Mouse (Mus musculus) MEL (cell line): ENCODE measurements around the gene Capn3. TPM values are rescaled to one million over a fixed set of nuclear protein-coding genes. Genes with fewer than 3 reads are reported as not detected.

Source experiments
- DNase-seq: peaks from one replicate; pipeline ENCODE4 v3.0.0; 2011; ENCODE audit warnings: low read depth, low spot score
- H3K27ac ChIP-seq: 2 replicates; pipeline ENCODE4 v1.5.1; 2012; ENCODE audit warnings: low read depth, mild to moderate bottlenecking, control low read depth, low read length, moderate library complexity; ENCODE audit not compliant: control insufficient read depth
- H3K27me3 ChIP-seq, 2 experiments: fragments of 150-350 bp in 1 of 2; sonication (generic) in 1 of 2; 2 replicates each; pipeline ENCODE4 v1.6.1; 2012; ENCODE audit warnings: low read length in 2 of 2, mild to moderate bottlenecking in 2 of 2, improper control_type of control experiment in 1 of 2, moderate library complexity in 1 of 2; ENCODE audit not compliant: insufficient read depth in 2 of 2, control insufficient read depth in 1 of 2
- H3K36me3 ChIP-seq, 2 experiments: 2 replicates each; pipeline ENCODE4 v1.6.1; 2012 to 2014; ENCODE audit warnings: low read length in 2 of 2, improper control_type of control experiment in 1 of 2, inconsistent platforms in 1 of 2, mild to moderate bottlenecking in 1 of 2; ENCODE audit not compliant: insufficient read depth in 2 of 2, control insufficient read depth in 1 of 2
- H3K4me1 ChIP-seq, 2 experiments: fragments of 150-350 bp in 1 of 2; sonication (generic) in 1 of 2; 2 replicates each; pipeline ENCODE4 v1.6.1; 2012; ENCODE audit warnings: low read length in 2 of 2, improper control_type of control experiment in 1 of 2, mild to moderate bottlenecking in 1 of 2; ENCODE audit not compliant: insufficient read depth in 2 of 2, control insufficient read depth in 1 of 2
- H3K4me3 ChIP-seq, 2 experiments: fragments of 150-350 bp in 1 of 2; sonication (generic) in 1 of 2; 2 replicates each; pipeline ENCODE4 v1.5.1; 2012; ENCODE audit warnings: low read depth in 2 of 2, low read length in 2 of 2, mild to moderate bottlenecking in 2 of 2, moderate library complexity in 2 of 2, control low read depth in 1 of 2, improper control_type of control experiment in 1 of 2; ENCODE audit not compliant: control insufficient read depth in 1 of 2, insufficient read depth in 1 of 2
- H3K79me2 ChIP-seq: 2 replicates; pipeline ENCODE4 v1.6.1; 2012; ENCODE audit warnings: mild to moderate bottlenecking, low read length, moderate library complexity; ENCODE audit not compliant: control insufficient read depth, poor library complexity, insufficient read depth
- H3K9ac ChIP-seq: 2 replicates; pipeline ENCODE4 v1.6.1; 2012; ENCODE audit warnings: low read depth, mild to moderate bottlenecking, control low read depth, low read length, moderate library complexity; ENCODE audit not compliant: control insufficient read depth, poor library complexity, severe bottlenecking
- H3K9me3 ChIP-seq: fragments of 150-350 bp; sonication (generic); replicated peaks from 2 replicates; pipeline ENCODE4 v1.6.1; 2012; ENCODE audit warnings: mild to moderate bottlenecking, low read length, improper control_type of control experiment, moderate library complexity; ENCODE audit not compliant: insufficient read depth
- CHD1 ChIP-seq: IDR thresholded peaks from 2 replicates; pipeline ENCODE4 v1.6.1; 2012; ENCODE audit warnings: low read depth, mild to moderate bottlenecking, inconsistent platforms, low read length, improper control_type of control experiment
- CTCF ChIP-seq, 3 experiments: IDR thresholded peaks in 2 of 3; conservative IDR thresholded peaks in 1 of 3; 2 replicates each; pipeline ENCODE4 v1.5.1; 2011 to 2012; ENCODE audit warnings: low read length in 3 of 3, low read depth in 2 of 3, mild to moderate bottlenecking in 2 of 3, improper control_type of control experiment in 1 of 3, inconsistent platforms in 1 of 3, mixed read lengths in 1 of 3, moderate library complexity in 1 of 3; ENCODE audit not compliant: control insufficient read depth in 1 of 3, insufficient read depth in 1 of 3, poor library complexity in 1 of 3, severe bottlenecking in 1 of 3
- E2F4 ChIP-seq: IDR thresholded peaks from 2 replicates; pipeline ENCODE4 v1.6.1; 2011; ENCODE audit warnings: low read depth, low read length, improper control_type of control experiment, borderline replicate concordance
- ELF1 ChIP-seq: IDR thresholded peaks from 2 replicates; pipeline ENCODE4 v1.6.1; 2014; ENCODE audit warnings: low read depth, mild to moderate bottlenecking, inconsistent platforms, low read length, improper control_type of control experiment, moderate library complexity
- GABPA ChIP-seq: IDR thresholded peaks from 2 replicates; pipeline ENCODE4 v1.6.1; 2012; ENCODE audit warnings: low read depth, mild to moderate bottlenecking, inconsistent platforms, low read length, improper control_type of control experiment, moderate library complexity
- GATA1 ChIP-seq: IDR thresholded peaks from 2 replicates; pipeline ENCODE4 v1.6.1; 2011; ENCODE audit warnings: low read depth, low read length, improper control_type of control experiment
- JUND ChIP-seq: IDR thresholded peaks from 2 replicates; pipeline ENCODE4 v1.6.1; 2011; ENCODE audit warnings: low read depth, mild to moderate bottlenecking, improper control_type of control experiment, low read length
- KAT2A ChIP-seq: conservative IDR thresholded peaks from 2 replicates; pipeline ENCODE4 v1.6.1; 2012; ENCODE audit warnings: low read depth, low read length, improper control_type of control experiment, inconsistent platforms
- MAFK ChIP-seq: IDR thresholded peaks from 2 replicates; pipeline ENCODE4 v1.6.1; 2011; ENCODE audit warnings: low read depth, mild to moderate bottlenecking, low read length, improper control_type of control experiment, borderline replicate concordance
- MAX ChIP-seq: IDR thresholded peaks from 2 replicates; pipeline ENCODE4 v1.6.1; 2011; ENCODE audit warnings: low read length, improper control_type of control experiment
- MAZ ChIP-seq: IDR thresholded peaks from 2 replicates; pipeline ENCODE4 v1.6.1; 2012; ENCODE audit warnings: low read depth, mild to moderate bottlenecking, inconsistent platforms, low read length, improper control_type of control experiment
- MEF2A ChIP-seq: IDR thresholded peaks from 2 replicates; pipeline ENCODE4 v1.6.1; 2014; ENCODE audit warnings: low read depth, mild to moderate bottlenecking, inconsistent platforms, low read length, improper control_type of control experiment; ENCODE audit not compliant: poor library complexity, insufficient replicate concordance, severe bottlenecking; ENCODE audit errors: extremely low read depth
- MXI1 ChIP-seq: IDR thresholded peaks from 2 replicates; pipeline ENCODE4 v1.6.1; 2011; ENCODE audit warnings: mild to moderate bottlenecking, low read depth, low read length, improper control_type of control experiment
- MYB ChIP-seq: IDR thresholded peaks from 2 replicates; pipeline ENCODE4 v1.6.1; 2011; ENCODE audit warnings: mild to moderate bottlenecking, low read depth, low read length, improper control_type of control experiment
- NELFE ChIP-seq: IDR thresholded peaks from 2 replicates; pipeline ENCODE4 v1.6.1; 2011; ENCODE audit warnings: low read depth, low read length, improper control_type of control experiment
- NRF1 ChIP-seq: IDR thresholded peaks from 2 replicates; pipeline ENCODE4 v1.6.1; 2014; ENCODE audit warnings: low read depth, mild to moderate bottlenecking, inconsistent platforms, low read length, improper control_type of control experiment, moderate library complexity; ENCODE audit not compliant: poor library complexity, insufficient read depth, severe bottlenecking
- POLR2A ChIP-seq, 2 experiments: IDR thresholded peaks; 2 replicates each; pipeline ENCODE4 v1.6.1; 2011 to 2012; ENCODE audit warnings: low read length in 2 of 2, mild to moderate bottlenecking in 2 of 2, control low read depth in 1 of 2, improper control_type of control experiment in 1 of 2, low read depth in 1 of 2, moderate library complexity in 1 of 2; ENCODE audit not compliant: control insufficient read depth in 1 of 2, insufficient read depth in 1 of 2, poor library complexity in 1 of 2
- POLR2AphosphoS2 ChIP-seq: IDR thresholded peaks from 2 replicates; pipeline ENCODE4 v1.6.1; 2011; ENCODE audit warnings: low read length, improper control_type of control experiment
- POLR2AphosphoS5 ChIP-seq: IDR thresholded peaks from 2 replicates; pipeline ENCODE4 v1.6.1; 2012; ENCODE audit warnings: low read depth, borderline replicate concordance, mild to moderate bottlenecking, inconsistent platforms, low read length, moderate library complexity, mixed read lengths
- SIN3A ChIP-seq: IDR thresholded peaks from 2 replicates; pipeline ENCODE4 v1.6.1; 2012; ENCODE audit warnings: low read length, improper control_type of control experiment, inconsistent platforms
- SMC3 ChIP-seq: IDR thresholded peaks from 2 replicates; pipeline ENCODE4 v1.6.1; 2011; ENCODE audit warnings: low read depth, low read length, improper control_type of control experiment
- TAL1 ChIP-seq: IDR thresholded peaks from 2 replicates; pipeline ENCODE4 v1.6.1; 2012; ENCODE audit warnings: mild to moderate bottlenecking, inconsistent platforms, low read length, moderate library complexity, mixed read lengths
- TBP ChIP-seq: IDR thresholded peaks from 2 replicates; pipeline ENCODE4 v1.8.0; 2011; ENCODE audit warnings: low read depth, low read length, improper control_type of control experiment
- UBTF ChIP-seq: IDR thresholded peaks from 2 replicates; pipeline ENCODE4 v1.6.1; 2012; ENCODE audit warnings: low read depth, mild to moderate bottlenecking, inconsistent platforms, low read length, improper control_type of control experiment, moderate library complexity, borderline replicate concordance; ENCODE audit not compliant: insufficient read depth
- USF1 ChIP-seq: IDR thresholded peaks from 2 replicates; pipeline ENCODE4 v1.6.1; 2014; ENCODE audit warnings: low read depth, mild to moderate bottlenecking, inconsistent platforms, low read length, improper control_type of control experiment, moderate library complexity
- USF2 ChIP-seq, 2 experiments: IDR thresholded peaks; 2 replicates each; pipeline ENCODE4 v1.6.1; 2011 to 2012; ENCODE audit warnings: improper control_type of control experiment in 2 of 2, low read length in 2 of 2, borderline replicate concordance in 1 of 2, inconsistent platforms in 1 of 2, low read depth in 1 of 2, mild to moderate bottlenecking in 1 of 2; ENCODE audit not compliant: insufficient read depth in 1 of 2
- ZKSCAN1 ChIP-seq: IDR thresholded peaks from 2 replicates; pipeline ENCODE4 v1.6.1; 2012; ENCODE audit warnings: low read depth, mild to moderate bottlenecking, inconsistent platforms, low read length, improper control_type of control experiment, moderate library complexity
- ZMIZ1 ChIP-seq: IDR thresholded peaks from 2 replicates; pipeline ENCODE4 v1.6.1; 2012; ENCODE audit warnings: low read depth, mild to moderate bottlenecking, inconsistent platforms, low read length, improper control_type of control experiment, moderate library complexity
- ZNF384 ChIP-seq: IDR thresholded peaks from 2 replicates; pipeline ENCODE4 v1.6.1; 2012; ENCODE audit warnings: low read depth, mild to moderate bottlenecking, inconsistent platforms, low read length, improper control_type of control experiment
- polyA plus RNA-seq, 2 experiments: library from polyadenylated mRNA; stranded (reverse) in 1 of 2; unstranded in 1 of 2; fragments of >175 nt in 1 of 2; fragments of >200 nt in 1 of 2; gene quantifications; 2 replicates each; pipeline versions ENCODE4 v1.2.1 to v1.2.4; 2012; ENCODE audit warnings: low replicate concordance in 2 of 2, low read depth in 1 of 2; ENCODE audit not compliant: insufficient read length in 2 of 2, insufficient read depth in 1 of 2, missing spikeins in 1 of 2
- total RNA-seq: library from RNA; depleted of rRNA; stranded (reverse); fragments of 300-350 nt; gene quantifications from 2 replicates; pipeline ENCODE4 v1.2.3, GENCODE M21; 2012

Gene Capn3
- total and polyA plus RNA-seq, 3 experiments = not detected

GRCm38 (mm10) chr2:120424386-120424785, 31.4 kb upstream of the Capn3 start:
- H3K36me3 ChIP-seq = no peaks in the 10 kb centered on the region
- no peaks in the 10 kb centered on the region for H3K4me1 ChIP-seq
- H3K27ac ChIP-seq = no peak overlapping the region
- H3K9me3 ChIP-seq = no peaks in the 10 kb centered on the region
- no peaks in the 10 kb centered on the region for H3K79me2 ChIP-seq
- no peak overlapping the region for H3K9ac ChIP-seq
- H3K27me3 ChIP-seq = no peaks in the 10 kb centered on the region
- TF ChIP-seq USF2 (IDR thresholded peaks at IDR 0.05; ENCODE audit: borderline replicate concordance in 1 of 2, insufficient read depth in 1 of 2, low read depth in 1 of 2, low read length in 2 of 2) = no peak
- no peak for TF ChIP-seq SMC3
- TF ChIP-seq NELFE = no peak
- no peak for TF ChIP-seq POLR2A (IDR thresholded peaks at IDR 0.05; ENCODE audit: control insufficient read depth in 1 of 2, insufficient read depth in 1 of 2, low read depth in 1 of 2, low read length in 2 of 2, poor library complexity in 1 of 2)
- no peak for TF ChIP-seq CTCF (IDR thresholded peaks at IDR 0.05 in 2 of 3, conservative IDR thresholded peaks at IDR 0.05 in 1 of 3; ENCODE audit: control insufficient read depth in 1 of 3, insufficient read depth in 1 of 3, low read depth in 2 of 3, low read length in 3 of 3, poor library complexity in 1 of 3, severe bottlenecking in 1 of 3)
- no peak for TF ChIP-seq SIN3A
- TF ChIP-seq GABPA = no peak
- no peak for TF ChIP-seq TAL1
- TF ChIP-seq ELF1 = no peak
- TF ChIP-seq KAT2A = no peak
- TF ChIP-seq NRF1 = no peak
- TF ChIP-seq POLR2AphosphoS2 = no peak
- no peak for TF ChIP-seq MEF2A
- no peak for TF ChIP-seq MYB
- TF ChIP-seq UBTF = no peak
- no peak overlapping the region for H3K4me3 ChIP-seq
- DNase-seq = no peak

- Histone ChIP-seq H3K79me2 (no peaks in the 10 kb centered on the region), H3K9me3 (no peaks in the 10 kb centered on the region), H3K27me3 (no peaks in the 10 kb centered on the region), H3K27ac (no peak overlapping the region), H3K4me1 (peaks cover 4 to 7% of the 10 kb centered on the region in 2 experiments; a peak in 2 of 4 replicates), H3K9ac (no peak overlapping the region), H3K36me3 (peaks cover 0 to 10% of the 10 kb centered on the region in 2 experiments; a peak in 2 of 4 replicates), H3K4me3 (no peak overlapping the region)
- no peak for DNase-seq
- TF ChIP-seq JUND (no peak), MAZ (no peak), POLR2AphosphoS5 (no peak), MYB (no peak), E2F4 (no peak), CHD1 (no peak), GATA1 (no peak), USF1 (no peak), ZMIZ1 (no peak), ZKSCAN1 (no peak), MAX (no peak), MAFK (no peak), SMC3 (no peak), TAL1 (no peak), MXI1 (no peak), TBP (no peak), ZNF384 (no peak), KAT2A (no peak), CTCF (IDR thresholded peaks at IDR 0.05 in 2 of 3, conservative IDR thresholded peaks at IDR 0.05 in 1 of 3; ENCODE audit: control insufficient read depth in 1 of 3, insufficient read depth in 1 of 3, low read depth in 2 of 3, low read length in 3 of 3, poor library complexity in 1 of 3, severe bottlenecking in 1 of 3) (no peak), POLR2A (IDR thresholded peaks at IDR 0.05; ENCODE audit: control insufficient read depth in 1 of 2, insufficient read depth in 1 of 2, low read depth in 1 of 2, low read length in 2 of 2, poor library complexity in 1 of 2) (no peak)
These were observed 11.3 kb upstream of the Capn3 start for GRCm38 (mm10) chr2:120444486-120444885.
